Mouse (Mus musculus): ENCODE measurements around the gene Slc2a5. TPM values are rescaled to one million over a fixed set of nuclear protein-coding genes. Genes with fewer than 3 reads are reported as not detected.

Gene Slc2a5
- total and polyA plus RNA-seq, 3 experiments: 0.58 to 4.9 TPM; not detected in 1

- TF ChIP-seq E2F4 (IDR thresholded peaks at IDR 0.05; ENCODE audit: borderline replicate concordance, low read depth, low read length): no peak
These were observed 20.2 kb upstream of the Slc2a5 start (continued) for GRCm38 (mm10) chr4:150098880-150099279.

DNA sequence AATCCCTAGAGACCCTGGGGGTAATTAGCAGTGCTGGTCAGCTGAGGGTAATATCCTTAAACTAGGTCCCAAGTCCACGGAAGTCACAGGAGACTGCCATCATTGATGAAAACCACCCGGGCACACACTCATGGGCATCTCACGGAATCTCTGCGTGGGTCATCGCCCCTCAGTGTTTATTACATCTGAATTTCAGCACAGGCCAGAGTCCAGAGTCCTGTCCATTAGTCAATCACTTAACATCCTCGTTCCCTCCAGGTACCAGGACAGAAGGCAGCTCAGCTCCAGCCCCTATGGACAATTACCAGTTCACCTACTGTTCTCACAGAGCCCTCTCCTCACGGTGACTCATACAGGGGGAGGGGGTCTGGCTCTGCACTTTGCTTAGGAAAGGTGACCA, 16.3 kb upstream of the Slc2a5 start:
- H3K9me3 ChIP-seq (replicated peaks; ENCODE audit: insufficient read depth, low read length): no peaks in the 10 kb centered on the region
- H3K79me2 ChIP-seq (ENCODE audit: control insufficient read depth, insufficient read depth, low read length, poor library complexity): no peaks in the 10 kb centered on the region
- TF ChIP-seq TCF12 (IDR thresholded peaks at IDR 0.05; ENCODE audit: low read depth, low read length): no peak
- no peak for TF ChIP-seq SMC3 (IDR thresholded peaks at IDR 0.05; ENCODE audit: low read depth, low read length)
- H3K4me1 ChIP-seq (ENCODE audit: control insufficient read depth in 1 of 2, insufficient read depth in 2 of 2, low read length in 2 of 2): no peaks in the 10 kb centered on the region
- no peak for DNase-seq (ENCODE audit: low read depth, low spot score)
- H3K9ac ChIP-seq (ENCODE audit: control insufficient read depth, low read depth, low read length, poor library complexity, severe bottlenecking): no peak overlapping the region
- H3K4me3 ChIP-seq (ENCODE audit: control insufficient read depth in 1 of 2, insufficient read depth in 1 of 2, low read depth in 2 of 2, low read length in 2 of 2): no peak overlapping the region
- no peak overlapping the region for H3K27ac ChIP-seq (ENCODE audit: control insufficient read depth, low read depth, low read length)
- peaks cover 0 to 2% of the 10 kb centered on the region in 2 experiments; a peak in 2 of 4 replicates for H3K27me3 ChIP-seq (ENCODE audit: control insufficient read depth in 1 of 2, insufficient read depth in 2 of 2, low read length in 2 of 2)
- H3K36me3 ChIP-seq (ENCODE audit: control insufficient read depth in 1 of 2, insufficient read depth in 2 of 2, low read length in 2 of 2): no peaks in the 10 kb centered on the region

DNA sequence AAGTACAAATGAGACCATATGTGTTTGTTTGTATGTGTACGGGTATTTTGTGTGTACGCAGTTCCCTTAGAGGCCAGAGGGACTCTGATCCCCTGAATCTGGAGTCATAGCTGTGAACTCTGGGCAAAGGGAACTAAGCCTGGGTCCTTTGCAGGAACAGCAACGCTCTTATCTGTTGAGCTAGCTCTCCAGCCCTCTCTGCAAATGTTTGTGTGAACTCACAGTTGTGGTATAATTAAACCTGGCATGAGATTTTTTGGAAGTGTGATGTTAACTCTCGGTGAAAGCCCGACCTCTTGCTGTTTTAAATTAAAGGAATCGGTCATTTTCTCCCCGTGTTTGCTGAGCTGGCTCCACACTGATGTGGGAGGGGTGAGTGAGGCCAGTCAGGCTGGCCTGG, 13.4 kb upstream of the Slc2a5 start:
- H3K4me3 ChIP-seq (ENCODE audit: control insufficient read depth in 1 of 2, insufficient read depth in 1 of 2, low read depth in 2 of 2, low read length in 2 of 2): no peak overlapping the region
- no peaks in the 10 kb centered on the region for H3K9me3 ChIP-seq (replicated peaks; ENCODE audit: insufficient read depth, low read length)
- no peaks in the 10 kb centered on the region for H3K79me2 ChIP-seq (ENCODE audit: control insufficient read depth, insufficient read depth, low read length, poor library complexity)
- DNase-seq (ENCODE audit: low read depth, low spot score): no peak
- no peaks in the 10 kb centered on the region for H3K36me3 ChIP-seq (ENCODE audit: control insufficient read depth in 1 of 2, insufficient read depth in 2 of 2, low read length in 2 of 2)
- H3K9ac ChIP-seq (ENCODE audit: control insufficient read depth, low read depth, low read length, poor library complexity, severe bottlenecking): no peak overlapping the region
- H3K27ac ChIP-seq (ENCODE audit: control insufficient read depth, low read depth, low read length): no peak overlapping the region
- H3K27me3 ChIP-seq (ENCODE audit: control insufficient read depth in 1 of 2, insufficient read depth in 2 of 2, low read length in 2 of 2): peaks cover 0 to 2% of the 10 kb centered on the region in 2 experiments; a peak in 2 of 4 replicates
- TF ChIP-seq ZNF384 (IDR thresholded peaks at IDR 0.05; ENCODE audit: low read depth, low read length) (no peak), ELF1 (IDR thresholded peaks at IDR 0.05; ENCODE audit: low read depth, low read length) (no peak), USF1 (IDR thresholded peaks at IDR 0.05; ENCODE audit: low read depth, low read length) (no peak), GATA1 (IDR thresholded peaks at IDR 0.05; ENCODE audit: low read depth, low read length) (no peak), MXI1 (IDR thresholded peaks at IDR 0.05; ENCODE audit: low read depth, low read length) (no peak), UBTF (IDR thresholded peaks at IDR 0.05; ENCODE audit: borderline replicate concordance, insufficient read depth, low read depth, low read length) (no peak)
- no peaks in the 10 kb centered on the region for H3K4me1 ChIP-seq (ENCODE audit: control insufficient read depth in 1 of 2, insufficient read depth in 2 of 2, low read length in 2 of 2)

DNA sequence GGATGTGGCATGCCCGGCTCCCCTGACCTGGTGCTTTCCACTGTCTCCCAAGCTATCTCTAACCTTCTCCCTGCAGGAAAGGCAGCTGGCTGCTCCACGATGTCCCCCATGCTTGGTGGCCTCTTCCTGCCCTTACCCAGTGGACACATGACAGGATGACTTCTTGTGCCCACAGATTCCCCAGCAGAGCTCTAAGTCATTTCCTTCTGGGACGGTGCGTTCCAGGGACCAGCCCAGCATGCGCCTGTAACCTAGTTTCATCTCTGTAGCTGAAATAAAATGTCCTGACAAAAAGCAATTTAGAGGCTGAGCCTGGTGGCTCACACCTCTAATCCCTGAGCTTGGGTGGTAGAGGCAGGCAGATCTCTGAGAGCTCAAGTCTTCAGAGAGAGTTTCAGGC, 12.4 kb upstream of the Slc2a5 start:
- Histone ChIP-seq H3K4me1 (ENCODE audit: control insufficient read depth in 1 of 2, insufficient read depth in 2 of 2, low read length in 2 of 2) (no peaks in the 10 kb centered on the region), H3K79me2 (ENCODE audit: control insufficient read depth, insufficient read depth, low read length, poor library complexity) (no peaks in the 10 kb centered on the region), H3K27me3 (ENCODE audit: control insufficient read depth in 1 of 2, insufficient read depth in 2 of 2, low read length in 2 of 2) (peaks cover 0 to 2% of the 10 kb centered on the region in 2 experiments; a peak in 2 of 4 replicates), H3K36me3 (ENCODE audit: control insufficient read depth in 1 of 2, insufficient read depth in 2 of 2, low read length in 2 of 2) (no peaks in the 10 kb centered on the region), H3K9me3 (replicated peaks; ENCODE audit: insufficient read depth, low read length) (no peaks in the 10 kb centered on the region), H3K9ac (ENCODE audit: control insufficient read depth, low read depth, low read length, poor library complexity, severe bottlenecking) (no peak overlapping the region), H3K4me3 (ENCODE audit: control insufficient read depth in 1 of 2, insufficient read depth in 1 of 2, low read depth in 2 of 2, low read length in 2 of 2) (no peak overlapping the region), H3K27ac (ENCODE audit: control insufficient read depth, low read depth, low read length) (no peak overlapping the region)
- TF ChIP-seq POLR2A (IDR thresholded peaks at IDR 0.05; ENCODE audit: control insufficient read depth in 1 of 2, insufficient read depth in 1 of 2, low read depth in 1 of 2, low read length in 2 of 2, poor library complexity in 1 of 2): no peak
- DNase-seq (ENCODE audit: low read depth, low spot score): no peak

All from MEL (cell line).